Mouse (Mus musculus) cortical plate, adult 2 months (tissue): ENCODE results near the gene Ctse. TPM values are rescaled to one million over a fixed set of nuclear protein-coding genes. Genes with fewer than 3 reads are reported as not detected.

Experiments
- H3K27ac ChIP-seq: fragments of 200-500 bp; 2 replicates; pipeline ENCODE4 v1.5.1; 2012; ENCODE audit warnings: low read length, control low read depth, inconsistent platforms; ENCODE audit not compliant: insufficient read depth
- H3K4me1 ChIP-seq: fragments of 200-500 bp; 2 replicates; pipeline ENCODE4 v1.6.1; 2011; ENCODE audit warnings: low read length; ENCODE audit not compliant: control insufficient read depth, insufficient read depth
- H3K4me3 ChIP-seq: fragments of 200-500 bp; 2 replicates; pipeline ENCODE4 v1.5.1; 2011; ENCODE audit warnings: mild to moderate bottlenecking, low read length, control low read depth; ENCODE audit not compliant: insufficient read depth
- CTCF ChIP-seq: fragments of 200-500 bp; IDR thresholded peaks from 2 replicates; pipeline ENCODE4 v1.5.1; 2011; ENCODE audit warnings: mild to moderate bottlenecking, control low read depth, low read length; ENCODE audit not compliant: insufficient read depth; ENCODE audit errors: extremely low read depth
- POLR2A ChIP-seq: fragments of 200-500 bp; IDR thresholded peaks from 2 replicates; pipeline ENCODE4 v1.6.1; 2011; ENCODE audit warnings: mild to moderate bottlenecking, low read length, control low read depth; ENCODE audit not compliant: insufficient read depth; ENCODE audit errors: extremely low read depth
- polyA plus RNA-seq: library from polyadenylated mRNA; depleted of rRNA; stranded (reverse); fragments of >200 nt; gene quantifications from 2 replicates; pipeline ENCODE4 v1.2.3, GENCODE M21; 2012; rRNA removed

Ctse gene
- polyA plus RNA-seq, 1 experiment: not detected

DNA sequence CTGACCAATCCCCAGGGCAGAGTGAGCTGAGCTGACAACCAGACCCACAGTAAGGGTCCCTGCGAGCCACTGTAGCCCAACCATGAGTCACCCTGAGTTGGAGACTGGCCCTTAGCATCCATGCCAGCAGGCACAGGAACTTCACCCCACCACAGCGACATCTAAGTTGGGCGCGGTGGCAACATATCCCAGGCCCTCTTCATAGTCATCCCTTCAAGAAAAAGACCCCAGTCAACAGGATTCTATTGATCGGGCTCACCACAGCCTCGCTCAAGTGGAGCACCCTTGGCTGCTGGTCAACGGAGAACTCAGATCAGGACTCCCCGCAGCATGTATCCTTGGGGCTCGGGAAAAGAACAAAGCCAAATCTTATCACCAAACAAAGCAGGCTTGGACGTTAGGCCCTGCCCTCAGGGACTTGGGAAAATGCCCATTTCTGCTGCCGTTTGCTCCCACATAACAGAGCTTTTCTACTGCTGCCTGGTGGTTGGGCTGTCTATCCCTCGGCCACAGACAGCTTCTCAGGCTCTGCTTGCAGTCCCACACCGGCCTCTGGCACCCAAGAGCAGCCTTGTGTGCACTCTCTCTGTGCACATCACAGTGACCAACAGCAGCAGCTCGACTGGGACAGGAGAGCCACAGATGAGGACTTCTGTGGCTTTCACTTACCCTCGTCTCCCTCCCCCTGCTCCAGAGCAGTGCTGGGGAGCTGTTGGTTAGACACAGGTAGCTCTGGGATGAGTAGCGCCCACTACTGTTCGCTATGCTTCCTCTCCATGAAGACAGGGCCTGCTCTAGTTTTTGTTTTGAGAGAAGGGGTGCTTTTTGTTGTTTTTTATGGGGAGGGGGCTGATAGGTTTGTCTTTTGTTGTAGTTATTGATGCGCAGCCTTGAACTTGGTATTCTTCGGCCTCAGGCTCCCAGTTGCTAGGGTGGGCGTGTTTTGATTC is 76.6 kb downstream of the Ctse start:
- Histone ChIP-seq H3K27ac (no peak overlapping the region), H3K4me1 (no peaks in the 10 kb centered on the region; the same call in 1 of the 2 replicates), H3K4me3 (no peak overlapping the region)
- TF ChIP-seq CTCF (no peak), POLR2A (no peak)

DNA sequence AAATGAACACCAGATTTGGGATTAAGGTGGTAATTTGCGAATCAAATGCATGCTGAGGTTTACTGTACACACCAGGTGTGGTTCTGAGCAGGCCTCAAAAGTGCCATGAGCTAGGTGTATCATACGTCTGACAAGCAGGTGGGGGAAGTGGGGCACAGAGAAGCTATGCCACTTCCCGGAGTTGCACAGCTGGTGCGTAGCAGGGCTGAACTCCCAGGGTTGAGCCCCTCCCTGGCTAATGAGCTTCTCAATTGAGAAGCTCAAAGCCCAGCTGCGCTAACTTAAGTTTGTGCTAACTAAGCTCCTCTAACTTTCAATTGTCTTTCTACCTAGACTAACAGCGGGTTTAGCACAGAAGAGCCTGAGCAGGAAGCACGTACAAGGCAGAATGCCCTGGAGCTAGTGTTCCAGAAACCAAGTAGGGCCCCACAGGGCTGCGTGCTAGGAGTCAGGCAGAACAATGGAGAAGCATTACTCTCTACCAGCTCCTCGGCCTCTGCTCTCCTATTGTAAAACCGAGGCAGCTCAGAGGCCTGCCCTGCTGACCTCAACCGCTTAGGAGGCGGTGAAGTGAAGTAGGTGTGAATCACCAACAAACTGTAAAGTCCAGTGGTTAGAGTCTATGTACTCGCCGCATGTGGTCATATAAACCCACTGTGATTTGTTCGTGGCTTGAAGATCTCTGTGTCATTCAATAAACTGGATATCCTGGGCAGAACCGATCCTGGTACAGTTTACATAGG is 81.0 kb downstream of the Ctse start:
- H3K4me1 ChIP-seq: no peaks in the 10 kb centered on the region; the same call in 1 of the 2 replicates
- no peak for TF ChIP-seq POLR2A
- TF ChIP-seq CTCF: no peak
- no peak overlapping the region for H3K27ac ChIP-seq
- no peak overlapping the region for H3K4me3 ChIP-seq

DNA sequence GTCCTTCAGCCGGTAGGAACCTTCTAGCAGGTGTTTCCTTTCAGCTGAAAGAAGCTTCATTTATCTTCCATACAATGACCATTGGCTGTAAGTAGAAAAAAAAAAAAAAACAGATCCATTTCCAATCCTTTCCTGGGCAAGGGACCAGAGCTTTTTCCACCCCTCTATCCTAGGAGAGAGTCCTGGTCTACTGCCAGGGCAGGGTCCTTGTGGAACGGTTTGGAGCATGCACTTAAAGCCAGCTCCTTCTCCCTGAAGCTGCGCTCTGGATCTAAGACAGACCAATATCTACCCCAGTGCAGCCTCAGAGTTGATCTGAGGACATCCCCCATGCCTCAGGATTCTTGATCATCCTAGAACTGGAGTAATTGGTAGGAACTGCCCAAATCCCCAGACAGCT is 83.9 kb downstream of the Ctse start:
- TF ChIP-seq CTCF (no peak), POLR2A (no peak)
- no peak overlapping the region for H3K27ac ChIP-seq
- H3K4me3 ChIP-seq: no peak overlapping the region
- no peaks in the 10 kb centered on the region for H3K4me1 ChIP-seq

DNA sequence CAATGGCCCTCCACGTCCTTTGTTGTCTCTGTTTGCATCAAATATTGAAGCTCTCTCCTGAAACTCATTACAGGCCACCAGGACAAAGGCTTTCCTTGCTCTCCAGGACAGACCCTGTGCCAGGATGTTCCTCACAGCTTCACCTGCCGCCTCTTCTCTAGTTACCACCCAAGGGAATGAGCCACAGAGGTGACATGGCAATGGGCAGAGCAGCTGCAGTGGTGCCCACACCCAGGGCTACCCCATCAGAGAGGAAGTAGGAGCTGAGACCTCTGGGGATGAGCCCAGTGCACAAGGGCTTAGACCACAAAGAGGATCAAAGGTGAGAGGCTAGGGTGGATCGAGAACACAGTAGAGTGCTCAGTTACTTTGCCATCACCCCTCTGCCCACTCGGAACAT is 85.4 kb downstream of the Ctse start:
- Histone ChIP-seq H3K4me1 (no peaks in the 10 kb centered on the region), H3K27ac (no peak overlapping the region), H3K4me3 (no peak overlapping the region)
- TF ChIP-seq CTCF (no peak), POLR2A (no peak)

Other genes starting within 250 kb of the Ctse start
- gene Srgap2, start 111.0 kb upstream of the Ctse start, polyA plus RNA-seq: 41.2 and 42.8 TPM in 2 replicates
- gene Fam72a, start 110.4 kb upstream of the Ctse start, polyA plus RNA-seq: 1.0 and 1.2 TPM in 2 replicates
- gene Avpr1b, start 39.1 kb upstream of the Ctse start, polyA plus RNA-seq: 0.04 TPM in 1 of 2 replicates, not detected in the other
- 4.3 and 5.1 TPM in 2 replicates for gene Rab7b, start 50.4 kb downstream of the Ctse start, polyA plus RNA-seq
- 0.02 TPM in 1 of 2 replicates, not detected in the other for gene Slc26a9, start 105.7 kb downstream of the Ctse start, polyA plus RNA-seq
- 1.4 and 2.1 TPM in 2 replicates for gene Pm20d1, start 159.1 kb downstream of the Ctse start, polyA plus RNA-seq
- 35.8 and 40.6 TPM in 2 replicates for gene Slc41a1, start 189.2 kb downstream of the Ctse start, polyA plus RNA-seq
- gene Rab29, start 228.9 kb downstream of the Ctse start, polyA plus RNA-seq: 9.3 and 10.2 TPM in 2 replicates